Mouse (Mus musculus) kidney, adult 2 months (tissue): ENCODE results near the gene Slc2a1. TPM values are rescaled to one million over a fixed set of nuclear protein-coding genes. Genes with fewer than 3 reads are reported as not detected.

ENCODE experiments used
- DNase-seq: peaks from one replicate; pipeline ENCODE4 v3.0.0; 2021
- H3K27ac ChIP-seq: fragments of 200-500 bp; 2 replicates; pipeline ENCODE4 v1.5.1; 2012; ENCODE audit warnings: low read depth, low read length, control low read depth, inconsistent platforms; ENCODE audit not compliant: insufficient read depth
- H3K27me3 ChIP-seq: fragments of 200-500 bp; replicated peaks from 2 replicates; pipeline ENCODE4 v1.6.1; 2012; ENCODE audit warnings: mild to moderate bottlenecking, moderate library complexity, low read length, inconsistent platforms; ENCODE audit not compliant: control insufficient read depth, insufficient read depth
- H3K36me3 ChIP-seq: fragments of 200-500 bp; 2 replicates; pipeline ENCODE4 v1.6.1; 2012; ENCODE audit warnings: mild to moderate bottlenecking, moderate library complexity, low read length, inconsistent platforms; ENCODE audit not compliant: control insufficient read depth, insufficient read depth
- H3K4me1 ChIP-seq: fragments of 200-500 bp; 2 replicates; pipeline ENCODE4 v1.6.1; 2011; ENCODE audit warnings: low read length; ENCODE audit not compliant: control insufficient read depth, insufficient read depth
- H3K4me3 ChIP-seq: fragments of 200-500 bp; 2 replicates; pipeline ENCODE4 v1.5.1; 2011; ENCODE audit warnings: mild to moderate bottlenecking, low read depth, low read length, control low read depth; ENCODE audit not compliant: insufficient read depth
- CTCF ChIP-seq: fragments of 200-500 bp; conservative IDR thresholded peaks from 2 replicates; pipeline ENCODE4 v1.5.1; 2011; ENCODE audit warnings: low read depth, mild to moderate bottlenecking, control low read depth, low read length, moderate library complexity, mixed read lengths; ENCODE audit not compliant: insufficient read depth, insufficient read length
- POLR2A ChIP-seq: fragments of 200-500 bp; IDR thresholded peaks from one replicate; pipeline ENCODE4 v1.6.1; 2011; ENCODE audit warnings: low read depth, low read length, control low read depth
- WGBS: fragments of 180-500 bp; shearing (Covaris S2); methylation state at CpG from one replicate; pipeline ENCODE4 v1.1.7; 2018; 5-methylcytosine and 5-hydroxymethylcytosine counted together
- polyA plus RNA-seq: library from polyadenylated mRNA; depleted of rRNA; stranded (reverse); fragments of >200 nt; gene quantifications from 2 replicates; pipeline ENCODE4 v1.2.3, GENCODE M21; 2012

The Slc2a1 gene
- polyA plus RNA-seq, 1 experiment: 78.4 TPM

DNA sequence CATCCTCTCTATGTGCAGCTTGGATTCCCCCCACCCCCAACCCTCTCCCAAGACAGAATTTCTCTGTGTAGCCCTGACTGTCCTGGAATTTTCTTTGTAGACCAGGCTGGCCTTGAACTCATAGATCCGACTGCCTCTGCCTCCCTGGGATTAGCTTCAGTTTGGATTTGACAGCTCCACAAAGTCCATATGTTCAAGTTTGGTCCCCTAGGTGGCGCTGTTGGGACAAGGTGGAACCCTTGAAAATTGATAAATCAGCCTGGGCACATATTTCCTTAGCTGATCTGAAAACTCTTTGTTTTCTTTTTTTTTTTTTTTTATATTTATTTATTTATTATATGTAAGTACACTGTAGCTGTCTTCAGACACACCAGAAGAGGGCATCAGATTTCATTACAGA lies 48.7 kb downstream of the Slc2a1 start:
- WGBS: 36% methylated on average over 2 of the region's 2 CpGs
- Histone ChIP-seq H3K27ac (no peak overlapping the region), H3K36me3 (no peaks in the 10 kb centered on the region), H3K4me3 (no peak overlapping the region), H3K4me1 (no peaks in the 10 kb centered on the region), H3K27me3 (no peaks in the 10 kb centered on the region)
- DNase-seq: peak; percentile 69
- TF ChIP-seq POLR2A (no peak), CTCF (peak; percentile 51)

DNA sequence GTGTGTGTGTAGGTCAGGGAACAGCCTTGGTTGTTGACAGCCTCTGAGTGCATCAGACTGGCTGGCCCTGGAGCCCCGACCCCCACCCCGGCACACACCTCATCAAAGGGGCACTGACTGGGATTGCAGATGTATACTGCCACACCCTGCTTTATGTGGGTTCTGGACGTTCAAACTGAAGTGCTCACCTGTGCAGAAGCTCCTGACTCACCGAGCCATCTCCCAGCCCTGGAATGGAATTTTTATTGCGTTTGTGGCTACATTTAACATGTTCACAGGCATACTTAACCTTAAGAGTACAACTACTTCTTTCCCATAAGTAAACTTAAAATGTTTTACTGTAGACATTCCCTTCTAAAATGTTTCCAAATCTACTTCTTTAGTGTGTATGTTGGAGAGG lies 49.4 kb downstream of the Slc2a1 start:
- Histone ChIP-seq H3K27ac (no peak overlapping the region), H3K4me3 (no peak overlapping the region), H3K4me1 (no peaks in the 10 kb centered on the region), H3K36me3 (no peaks in the 10 kb centered on the region), H3K27me3 (no peaks in the 10 kb centered on the region)
- 62% methylated on average over 5 of the region's 5 CpGs for WGBS
- no peak for TF ChIP-seq POLR2A
- TF ChIP-seq CTCF: no peak
- DNase-seq: no peak

DNA sequence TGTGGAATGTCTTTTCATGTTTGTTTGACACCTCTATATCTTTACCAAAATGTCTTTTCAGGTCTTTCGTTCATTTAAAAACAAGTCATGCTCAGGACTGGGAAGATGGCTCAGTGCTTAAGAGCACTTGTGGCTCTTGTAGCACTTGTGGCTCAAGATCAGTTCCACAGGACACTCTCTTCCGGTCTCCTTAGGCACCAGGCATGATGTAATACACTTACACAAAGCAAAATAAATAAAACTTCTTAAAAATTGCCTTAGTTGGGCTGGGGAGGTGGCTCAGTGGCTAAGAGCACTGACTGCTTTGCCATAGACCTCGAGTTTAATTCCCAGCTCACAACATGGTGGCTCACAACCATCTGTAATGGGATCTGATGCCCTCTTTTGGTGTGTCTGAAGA lies 52.8 kb downstream of the Slc2a1 start:
- no peak for TF ChIP-seq POLR2A
- no peak for TF ChIP-seq CTCF
- H3K27ac ChIP-seq: no peak overlapping the region
- WGBS: 75% methylated on average over 3 of the region's 3 CpGs

DNA sequence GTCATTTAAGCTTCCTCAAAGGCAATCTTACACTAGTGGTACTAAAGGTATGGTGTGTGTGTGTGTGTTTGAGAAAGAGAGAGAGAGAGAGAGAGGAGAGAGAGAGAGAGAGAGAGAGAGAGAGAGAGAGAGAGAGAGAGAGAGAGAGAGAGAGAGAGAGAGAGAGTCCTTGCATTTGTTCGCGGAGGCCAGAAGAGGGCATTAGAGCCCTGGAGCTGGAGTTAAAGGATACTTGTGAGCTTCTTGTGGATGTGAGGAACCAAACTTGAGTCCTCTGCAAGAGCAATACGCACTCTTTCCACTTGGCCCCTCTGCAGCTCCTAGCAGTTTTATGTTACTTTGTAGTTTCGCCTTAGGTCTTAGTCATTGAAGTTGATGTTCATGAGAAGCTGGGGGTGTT lies 54.5 kb downstream of the Slc2a1 start:
- TF ChIP-seq POLR2A: no peak
- TF ChIP-seq CTCF: 0 out of 2 replicates have a peak, but pooled peaks have one; percentile 7
- DNase-seq: no peak
- no peaks in the 10 kb centered on the region for H3K36me3 ChIP-seq
- H3K27me3 ChIP-seq: no peaks in the 10 kb centered on the region
- no peaks in the 10 kb centered on the region for H3K4me1 ChIP-seq
- no peak overlapping the region for H3K27ac ChIP-seq
- no peak overlapping the region for H3K4me3 ChIP-seq
- WGBS: 82% methylated on average over 4 of the region's 4 CpGs

More for the DNA sequence above, 52.8 kb downstream of the Slc2a1 start:
- H3K27me3 ChIP-seq: no peaks in the 10 kb centered on the region
- H3K4me3 ChIP-seq: no peak overlapping the region
- no peaks in the 10 kb centered on the region for H3K36me3 ChIP-seq
- DNase-seq: no peak
- no peaks in the 10 kb centered on the region for H3K4me1 ChIP-seq

DNA sequence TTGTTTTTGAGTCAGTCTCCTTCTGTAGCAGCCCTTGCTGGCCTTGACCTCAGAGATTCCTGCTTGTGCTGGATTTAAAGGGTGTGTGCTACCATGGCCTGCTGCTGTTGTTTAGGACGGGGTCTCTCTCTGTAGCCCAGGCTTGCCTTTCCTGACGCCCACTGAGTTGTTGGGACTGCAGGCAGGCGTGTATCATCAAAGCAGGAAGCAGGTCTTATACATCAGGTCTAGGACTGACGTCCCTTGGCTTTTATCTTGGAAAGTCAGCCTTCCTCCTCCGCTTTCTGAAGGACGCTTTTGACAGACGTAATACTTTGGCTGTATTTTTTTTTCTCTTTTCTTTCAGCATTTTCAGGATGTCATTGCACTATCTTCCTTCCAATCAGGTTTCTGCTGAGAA lies 57.4 kb downstream of the Slc2a1 start:
- Histone ChIP-seq H3K27ac (no peak overlapping the region), H3K4me3 (no peak overlapping the region), H3K36me3 (no peaks in the 10 kb centered on the region; the same call in 1 of the 2 replicates), H3K4me1 (no peaks in the 10 kb centered on the region), H3K27me3 (no peaks in the 10 kb centered on the region)
- TF ChIP-seq POLR2A (no peak), CTCF (no peak)
- 69% methylated on average over 7 of the region's 7 CpGs for WGBS
- no peak for DNase-seq

DNA sequence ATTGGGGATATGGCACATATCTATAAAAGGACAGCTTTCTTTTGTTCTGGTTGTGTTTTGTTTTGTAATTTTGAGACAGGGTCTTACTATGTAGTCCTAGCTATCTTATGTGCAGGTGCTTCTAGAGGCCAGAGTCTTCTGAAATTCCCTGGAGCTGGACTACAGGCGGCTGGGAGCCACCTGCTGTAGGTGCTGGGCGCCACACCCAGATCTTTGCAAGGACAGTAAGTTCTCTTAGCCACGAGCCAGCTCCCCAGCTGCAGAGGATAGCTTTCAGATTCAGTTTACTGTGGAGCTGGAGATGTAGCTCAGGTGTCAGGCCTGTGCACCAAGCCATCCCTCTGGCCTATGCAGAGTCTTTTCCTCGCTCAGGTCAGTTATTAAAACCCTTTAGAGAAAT lies 58.6 kb downstream of the Slc2a1 start:
- 81% methylated on average over 4 of the region's 4 CpGs for WGBS
- Histone ChIP-seq H3K36me3 (no peaks in the 10 kb centered on the region; the same call in 1 of the 2 replicates), H3K27ac (no peak overlapping the region), H3K4me3 (no peak overlapping the region), H3K27me3 (no peaks in the 10 kb centered on the region), H3K4me1 (no peaks in the 10 kb centered on the region)
- TF ChIP-seq POLR2A (no peak), CTCF (no peak)
- no peak for DNase-seq

DNA sequence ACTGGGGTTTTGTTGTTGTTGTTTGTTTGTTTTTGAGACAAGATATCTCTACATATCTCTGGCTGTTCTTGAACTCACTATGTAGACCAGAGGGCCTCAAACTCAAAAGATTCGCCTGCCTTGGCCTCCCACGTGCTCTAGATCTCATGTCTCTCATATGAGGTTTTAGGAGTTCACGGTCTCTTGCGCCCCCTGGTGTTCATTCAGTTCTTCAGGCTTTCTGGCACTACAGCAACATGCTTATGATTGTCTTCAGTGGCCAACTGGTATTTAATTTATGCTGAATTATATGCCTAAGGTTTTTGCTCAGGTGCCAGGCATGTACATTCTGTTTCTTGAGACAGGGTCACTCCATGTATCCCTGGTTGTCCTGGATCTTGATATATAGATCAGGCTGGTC lies 59.2 kb downstream of the Slc2a1 start:
- Histone ChIP-seq H3K36me3 (no peaks in the 10 kb centered on the region; the same call in 1 of the 2 replicates), H3K4me3 (no peak overlapping the region), H3K27ac (no peak overlapping the region), H3K4me1 (peaks cover 2% of the 10 kb centered on the region; the same call in 1 of the 2 replicates), H3K27me3 (no peaks in the 10 kb centered on the region)
- peak; percentile 88 for DNase-seq
- 2% methylated on average over 4 of the region's 4 CpGs for WGBS
- TF ChIP-seq POLR2A (no peak), CTCF (peak; percentile 81)
